Mouse (Mus musculus): ENCODE measurements around the gene Snx5. TPM values are rescaled to one million over a fixed set of nuclear protein-coding genes. Genes with fewer than 3 reads are reported as not detected.

Snx5 gene
- polyA plus RNA-seq, 1 experiment from 2014 or later: 97.2 TPM

GRCm38 (mm10) chr2:144214508-144215185 is 56.1 kb downstream of the Snx5 start:
- Histone ChIP-seq H3K4me1 (peaks cover 8% of the 10 kb centered on the region), H3K9me3 (no peaks in the 10 kb centered on the region), H3K4me2 (replicated peaks) (no peak overlapping the region), H3K4me3 (no peak overlapping the region), H3K27me3 (no peaks in the 10 kb centered on the region), H3K27ac (replicated peaks) (0 out of 2 replicates have a peak overlapping the region, but pooled peaks have one; percentile 35), H3K9ac (replicated peaks) (peak overlapping the region; percentile 12; the same call in 1 of the 2 replicates), H3K36me3 (no peaks in the 10 kb centered on the region)
- WGBS: 46% methylated on average over 9 of the region's 9 CpGs
- peak; percentile 63 for ATAC-seq (ENCODE audit: low FRiP score, low read depth)

GRCm38 (mm10) chr2:144213803-144214202 is 56.9 kb downstream of the Snx5 start:
- no peaks in the 10 kb centered on the region for H3K36me3 ChIP-seq
- H3K4me1 ChIP-seq: peaks cover 8% of the 10 kb centered on the region
- 92% methylated on average over 6 of the region's 6 CpGs for WGBS
- H3K27ac ChIP-seq (replicated peaks): no peak overlapping the region
- no peak overlapping the region for H3K4me3 ChIP-seq
- no peak overlapping the region for H3K4me2 ChIP-seq (replicated peaks)
- no peaks in the 10 kb centered on the region for H3K27me3 ChIP-seq
- H3K9ac ChIP-seq (replicated peaks): no peak overlapping the region
- H3K9me3 ChIP-seq: no peaks in the 10 kb centered on the region
- ATAC-seq (ENCODE audit: low FRiP score, low read depth): no peak

DNA sequence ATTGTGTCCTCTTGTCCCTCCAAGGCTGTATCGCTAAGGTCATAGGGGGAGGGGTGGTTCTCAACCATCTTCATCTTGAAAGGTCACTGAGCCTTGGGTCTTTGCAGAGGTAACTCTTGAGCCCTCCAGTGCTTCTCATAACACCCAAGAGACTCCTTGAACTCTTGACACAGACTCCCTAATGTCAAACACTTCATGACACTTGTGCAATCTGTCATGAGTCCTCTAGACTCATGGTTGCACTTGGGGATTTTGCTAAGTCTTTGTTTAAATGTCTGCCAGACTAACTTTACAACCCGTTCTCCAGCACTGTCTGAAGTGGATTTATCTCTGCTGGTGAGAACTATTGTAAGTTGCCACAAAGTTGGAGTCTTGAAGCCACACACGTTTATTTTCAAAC is 61.3 kb downstream of the Snx5 start:
- ATAC-seq (ENCODE audit: low FRiP score, low read depth): no peak
- no peaks in the 10 kb centered on the region for H3K9me3 ChIP-seq

GRCm38 (mm10) chr2:144207365-144207764 is 63.3 kb downstream of the Snx5 start:
- no peak overlapping the region for H3K27ac ChIP-seq (replicated peaks)
- no peaks in the 10 kb centered on the region for H3K9me3 ChIP-seq
- no peak overlapping the region for H3K9ac ChIP-seq (replicated peaks)
- no peaks in the 10 kb centered on the region for H3K36me3 ChIP-seq
- no peaks in the 10 kb centered on the region for H3K27me3 ChIP-seq
- ATAC-seq (ENCODE audit: low FRiP score, low read depth): no peak
- H3K4me2 ChIP-seq (replicated peaks): no peak overlapping the region
- no peak overlapping the region for H3K4me3 ChIP-seq
- 100% methylated on average over 1 of the region's 1 CpGs for WGBS
- H3K4me1 ChIP-seq: no peaks in the 10 kb centered on the region

More for the DNA sequence above, 61.3 kb downstream of the Snx5 start:
- no peak overlapping the region for H3K9ac ChIP-seq (replicated peaks)
- no peaks in the 10 kb centered on the region for H3K27me3 ChIP-seq
- no peaks in the 10 kb centered on the region for H3K36me3 ChIP-seq
- no peak overlapping the region for H3K27ac ChIP-seq (replicated peaks)
- no peak overlapping the region for H3K4me3 ChIP-seq
- 80% methylated on average over 3 of the region's 3 CpGs for WGBS
- no peak overlapping the region for H3K4me2 ChIP-seq (replicated peaks)
- H3K4me1 ChIP-seq: no peaks in the 10 kb centered on the region

GRCm38 (mm10) chr2:144203001-144203400 is 67.7 kb downstream of the Snx5 start:
- Histone ChIP-seq H3K27ac (replicated peaks) (no peak overlapping the region), H3K9ac (replicated peaks) (no peak overlapping the region), H3K27me3 (no peaks in the 10 kb centered on the region), H3K4me1 (no peaks in the 10 kb centered on the region), H3K4me3 (no peak overlapping the region), H3K4me2 (replicated peaks) (no peak overlapping the region), H3K9me3 (no peaks in the 10 kb centered on the region), H3K36me3 (no peaks in the 10 kb centered on the region)
- ATAC-seq (ENCODE audit: low FRiP score, low read depth): no peak
- WGBS: 88% methylated on average over 5 of the region's 5 CpGs

- WGBS: 91% methylated on average over 3 of the region's 3 CpGs
- Histone ChIP-seq H3K4me3 (no peak overlapping the region), H3K27me3 (no peaks in the 10 kb centered on the region), H3K9ac (replicated peaks) (0 out of 2 replicates have a peak overlapping the region, but pooled peaks have one; percentile 4), H3K4me1 (no peaks in the 10 kb centered on the region), H3K4me2 (replicated peaks) (no peak overlapping the region), H3K36me3 (no peaks in the 10 kb centered on the region), H3K27ac (replicated peaks) (no peak overlapping the region), H3K9me3 (no peaks in the 10 kb centered on the region)
- no peak for ATAC-seq (ENCODE audit: low FRiP score, low read depth)
These were observed 68.1 kb downstream of the Snx5 start for GRCm38 (mm10) chr2:144202567-144202966.

DNA sequence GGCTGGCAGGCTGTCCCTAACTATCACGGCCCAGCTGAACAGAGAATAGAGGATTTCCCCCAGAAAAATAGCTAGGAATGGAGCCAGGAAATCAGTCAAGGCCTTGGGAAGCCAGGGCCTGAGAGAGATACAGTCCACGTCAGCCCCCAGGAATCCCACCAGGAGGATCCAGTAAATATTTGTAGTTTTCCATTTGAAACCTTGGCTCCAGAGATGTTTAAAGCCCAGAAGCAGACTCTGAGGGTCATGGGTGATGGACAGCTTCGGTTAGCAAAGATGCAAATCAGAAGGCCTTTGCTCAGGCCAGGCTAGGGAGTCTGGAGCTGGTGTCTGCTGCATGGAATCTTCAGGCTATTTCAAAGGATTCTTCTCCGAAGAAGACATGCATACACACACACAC is 68.6 kb downstream of the Snx5 start:
- 0 out of 2 replicates have a peak overlapping the region, but pooled peaks have one; percentile 4 for H3K9ac ChIP-seq (replicated peaks)
- no peaks in the 10 kb centered on the region for H3K27me3 ChIP-seq
- H3K36me3 ChIP-seq: no peaks in the 10 kb centered on the region
- H3K27ac ChIP-seq (replicated peaks): no peak overlapping the region
- no peak for ATAC-seq (ENCODE audit: low FRiP score, low read depth)
- H3K4me2 ChIP-seq (replicated peaks): no peak overlapping the region
- no peaks in the 10 kb centered on the region for H3K9me3 ChIP-seq
- no peak overlapping the region for H3K4me3 ChIP-seq
- H3K4me1 ChIP-seq: no peaks in the 10 kb centered on the region
- WGBS: 80% methylated on average over 4 of the region's 4 CpGs

Other genes starting within 250 kb of the Snx5 start
- gene Banf2, start 237.8 kb downstream of the Snx5 start, polyA plus RNA-seq (2016; fragmentation: Nextera tagmentation; extraction: Ambion mirVana): not detected in 2 replicates
- 15.2 and 17.5 TPM in 2 replicates for gene Mgme1, start 243 bp downstream of the Snx5 start, polyA plus RNA-seq (2016; fragmentation: Nextera tagmentation; extraction: Ambion mirVana)
- gene Ovol2, start 61.2 kb upstream of the Snx5 start, polyA plus RNA-seq (2016; fragmentation: Nextera tagmentation; extraction: Ambion mirVana): not detected in 2 replicates
- gene Kat14, start 98.1 kb upstream of the Snx5 start, polyA plus RNA-seq (2016; fragmentation: Nextera tagmentation; extraction: Ambion mirVana): 46.0 and 47.1 TPM in 2 replicates
- gene Pet117, start 98.1 kb upstream of the Snx5 start, polyA plus RNA-seq (2016; fragmentation: Nextera tagmentation; extraction: Ambion mirVana): not detected in 2 replicates